Mouse (Mus musculus): ENCODE results near the gene Mamdc4. TPM values are rescaled to one million over a fixed set of nuclear protein-coding genes. Genes with fewer than 3 reads are reported as not detected.
A peak's percentile ranks its signal among the peaks of the same experiment; 100 is the strongest.

Gene Mamdc4
- polyA plus RNA-seq, 1 experiment from 2014 or later = 1.9 TPM

- no peaks in the 10 kb centered on the region for H3K27me3 ChIP-seq (replicated peaks; ENCODE audit: low read depth, poor library complexity, severe bottlenecking)
- peaks cover 16% of the 10 kb centered on the region for H3K4me1 ChIP-seq
- no peak overlapping the region for H3K4me3 ChIP-seq
- 0 out of 2 replicates have a peak overlapping the region, but pooled peaks have one; percentile 25 for H3K27ac ChIP-seq (replicated peaks)
- H3K9me3 ChIP-seq = no peaks in the 10 kb centered on the region
- 79% methylated on average over 9 of the region's 9 CpGs for WGBS
- no peak for DNase-seq (ENCODE audit: low spot score)
- peaks cover 8% of the 10 kb centered on the region; the same call in 1 of the 2 replicates for H3K36me3 ChIP-seq (replicated peaks)
Observed at GRCm38 (mm10) chr2:25549021-25549991, 25.3 kb downstream of the Mamdc4 start.

- Histone ChIP-seq H3K27ac (replicated peaks) (peak within 1 kb of the TSS; percentile 91), H3K27me3 (replicated peaks; ENCODE audit: low read depth, poor library complexity, severe bottlenecking) (no peaks in the 10 kb centered on the region), H3K4me3 (peak within 1 kb of the TSS; percentile 60), H3K4me1 (peaks cover 21% of the 10 kb centered on the region), H3K9me3 (no peaks in the 10 kb centered on the region), H3K36me3 (replicated peaks) (peaks cover 15% of the 10 kb centered on the region; the same call in 1 of the 2 replicates)
- peak; percentile 99 for DNase-seq (ENCODE audit: low spot score)
- 3% methylated on average over 48 of the region's 48 CpGs for WGBS
Observed at GRCm38 (mm10) chr2:25546811-25547491, 27.7 kb downstream of the Mamdc4 start, which contains the start of gene Traf2. Gene Traf2 (minus strand): TSS chr2:25546940.

GRCm38 (mm10) chr2:25545996-25546810 lies 28.4 kb downstream of the Mamdc4 start:
- H3K4me1 ChIP-seq = peaks cover 25% of the 10 kb centered on the region
- peak overlapping the region; percentile 60 for H3K4me3 ChIP-seq
- peak overlapping the region; percentile 91 for H3K27ac ChIP-seq (replicated peaks)
- DNase-seq (ENCODE audit: low spot score) = no peak
- H3K36me3 ChIP-seq (replicated peaks) = peaks cover 15% of the 10 kb centered on the region; the same call in 1 of the 2 replicates
- no peaks in the 10 kb centered on the region for H3K27me3 ChIP-seq (replicated peaks; ENCODE audit: low read depth, poor library complexity, severe bottlenecking)
- H3K9me3 ChIP-seq = no peaks in the 10 kb centered on the region
- WGBS = 10% methylated on average over 43 of the region's 43 CpGs

GRCm38 (mm10) chr2:25541644-25542367 lies 32.8 kb downstream of the Mamdc4 start:
- Histone ChIP-seq H3K36me3 (replicated peaks) (peaks cover 54% of the 10 kb centered on the region), H3K9me3 (no peaks in the 10 kb centered on the region), H3K4me3 (no peak overlapping the region), H3K27ac (replicated peaks) (no peak overlapping the region), H3K4me1 (peaks cover 21% of the 10 kb centered on the region), H3K27me3 (replicated peaks; ENCODE audit: low read depth, poor library complexity, severe bottlenecking) (no peaks in the 10 kb centered on the region)
- no peak for DNase-seq (ENCODE audit: low spot score)
- WGBS = 88% methylated on average over 10 of the region's 10 CpGs

GRCm38 (mm10) chr2:25540541-25540948 lies 34.1 kb downstream of the Mamdc4 start:
- H3K27ac ChIP-seq (replicated peaks) = no peak overlapping the region
- 92% methylated on average over 4 of the region's 4 CpGs for WGBS
- H3K9me3 ChIP-seq = no peaks in the 10 kb centered on the region
- no peak overlapping the region for H3K4me3 ChIP-seq
- no peak for DNase-seq (ENCODE audit: low spot score)
- H3K4me1 ChIP-seq = peaks cover 15% of the 10 kb centered on the region
- H3K36me3 ChIP-seq (replicated peaks) = peaks cover 66% of the 10 kb centered on the region
- H3K27me3 ChIP-seq (replicated peaks; ENCODE audit: low read depth, poor library complexity, severe bottlenecking) = no peaks in the 10 kb centered on the region

- Histone ChIP-seq H3K27ac (replicated peaks) (no peak overlapping the region), H3K4me3 (no peak overlapping the region), H3K27me3 (replicated peaks; ENCODE audit: low read depth, poor library complexity, severe bottlenecking) (no peaks in the 10 kb centered on the region), H3K9me3 (no peaks in the 10 kb centered on the region), H3K36me3 (replicated peaks) (peaks cover 92% of the 10 kb centered on the region), H3K4me1 (no peaks in the 10 kb centered on the region; the same call in 1 of the 2 replicates)
- DNase-seq (ENCODE audit: low spot score) = no peak
- 92% methylated on average over 8 of the region's 8 CpGs for WGBS
Observed at GRCm38 (mm10) chr2:25536531-25536930, 38.1 kb downstream of the Mamdc4 start.

GRCm38 (mm10) chr2:25534866-25535182 lies 39.8 kb downstream of the Mamdc4 start:
- no peak for DNase-seq (ENCODE audit: low spot score)
- H3K36me3 ChIP-seq (replicated peaks) = peaks cover 99% of the 10 kb centered on the region
- WGBS = 96% methylated on average over 2 of the region's 2 CpGs

GRCm38 (mm10) chr2:25534178-25534865 lies 40.3 kb downstream of the Mamdc4 start:
- WGBS = 86% methylated on average over 3 of the region's 3 CpGs
- no peak for DNase-seq (ENCODE audit: low spot score)
- Histone ChIP-seq H3K9me3 (no peaks in the 10 kb centered on the region), H3K4me3 (no peak overlapping the region), H3K27ac (replicated peaks) (no peak overlapping the region), H3K27me3 (replicated peaks; ENCODE audit: low read depth, poor library complexity, severe bottlenecking) (no peaks in the 10 kb centered on the region), H3K4me1 (no peaks in the 10 kb centered on the region), H3K36me3 (replicated peaks) (peaks cover 99% of the 10 kb centered on the region)

More at GRCm38 (mm10) chr2:25534866-25535182, 39.8 kb downstream of the Mamdc4 start:
- no peaks in the 10 kb centered on the region for H3K9me3 ChIP-seq
- no peaks in the 10 kb centered on the region for H3K27me3 ChIP-seq (replicated peaks; ENCODE audit: low read depth, poor library complexity, severe bottlenecking)
- H3K4me3 ChIP-seq = no peak overlapping the region
- H3K27ac ChIP-seq (replicated peaks) = no peak overlapping the region
- H3K4me1 ChIP-seq = no peaks in the 10 kb centered on the region

GRCm38 (mm10) chr2:25533707-25534106 lies 40.9 kb downstream of the Mamdc4 start:
- no peak overlapping the region for H3K27ac ChIP-seq (replicated peaks)
- 89% methylated on average over 2 of the region's 2 CpGs for WGBS
- H3K4me1 ChIP-seq = no peaks in the 10 kb centered on the region
- no peak for DNase-seq (ENCODE audit: low spot score)
- H3K27me3 ChIP-seq (replicated peaks; ENCODE audit: low read depth, poor library complexity, severe bottlenecking) = no peaks in the 10 kb centered on the region
- no peak overlapping the region for H3K4me3 ChIP-seq
- peaks cover 100% of the 10 kb centered on the region for H3K36me3 ChIP-seq (replicated peaks)
- no peaks in the 10 kb centered on the region for H3K9me3 ChIP-seq

- Histone ChIP-seq H3K27ac (replicated peaks) (no peak overlapping the region), H3K36me3 (replicated peaks) (peaks cover 98% of the 10 kb centered on the region), H3K27me3 (replicated peaks; ENCODE audit: low read depth, poor library complexity, severe bottlenecking) (no peaks in the 10 kb centered on the region), H3K4me3 (no peak overlapping the region), H3K4me1 (no peaks in the 10 kb centered on the region), H3K9me3 (no peaks in the 10 kb centered on the region)
- WGBS = 89% methylated on average over 9 of the region's 9 CpGs
- no peak for DNase-seq (ENCODE audit: low spot score)
Observed at GRCm38 (mm10) chr2:25526510-25527302, 47.9 kb downstream of the Mamdc4 start.

Data from embryonic facial prominence, embryonic 10.5 days (tissue).